Mouse (Mus musculus) embryo, embryonic 11 days (tissue): ENCODE measurements around the gene Adamts7.

ENCODE experiments used
- DNase-seq: peaks from one replicate; pipeline ENCODE4 v3.0.0-alpha.2; 2015

Gene Adamts7

GRCm38 (mm10) chr9:90237232-90238062, 74.6 kb downstream of the Adamts7 start:
- no peak for DNase-seq

- DNase-seq: no peak
Observed at GRCm38 (mm10) chr9:90240560-90240959, 77.7 kb downstream of the Adamts7 start.

GRCm38 (mm10) chr9:90241041-90241440, 78.2 kb downstream of the Adamts7 start:
- DNase-seq: no peak

- no peak for DNase-seq
Observed at GRCm38 (mm10) chr9:90241618-90242017, 78.7 kb downstream of the Adamts7 start.

- DNase-seq: no peak
Observed at GRCm38 (mm10) chr9:90242291-90242690, 79.4 kb downstream of the Adamts7 start.

GRCm38 (mm10) chr9:90242855-90243254, 80.0 kb downstream of the Adamts7 start:
- DNase-seq: no peak

GRCm38 (mm10) chr9:90244301-90245151, 81.7 kb downstream of the Adamts7 start:
- DNase-seq: no peak

DNA sequence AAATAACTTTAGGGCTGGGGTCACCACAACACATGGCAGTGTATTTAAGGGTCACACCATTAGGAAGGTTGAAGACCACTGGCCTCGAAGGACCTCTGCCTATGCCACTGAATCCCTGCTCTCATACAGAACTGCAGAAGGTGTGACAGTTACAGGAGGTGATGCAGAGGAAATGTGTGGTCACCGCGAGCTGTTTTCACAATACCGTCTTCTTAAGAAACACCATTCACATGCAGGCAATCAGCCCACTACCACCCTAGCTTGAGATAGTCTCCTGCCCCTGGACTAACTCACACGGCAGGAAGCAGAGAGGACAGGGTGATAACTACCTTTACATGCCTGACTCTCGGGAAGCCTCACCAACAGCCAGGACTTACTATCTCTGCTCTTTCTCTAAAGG, 82.3 kb downstream of the Adamts7 start:
- no peak for DNase-seq

DNA sequence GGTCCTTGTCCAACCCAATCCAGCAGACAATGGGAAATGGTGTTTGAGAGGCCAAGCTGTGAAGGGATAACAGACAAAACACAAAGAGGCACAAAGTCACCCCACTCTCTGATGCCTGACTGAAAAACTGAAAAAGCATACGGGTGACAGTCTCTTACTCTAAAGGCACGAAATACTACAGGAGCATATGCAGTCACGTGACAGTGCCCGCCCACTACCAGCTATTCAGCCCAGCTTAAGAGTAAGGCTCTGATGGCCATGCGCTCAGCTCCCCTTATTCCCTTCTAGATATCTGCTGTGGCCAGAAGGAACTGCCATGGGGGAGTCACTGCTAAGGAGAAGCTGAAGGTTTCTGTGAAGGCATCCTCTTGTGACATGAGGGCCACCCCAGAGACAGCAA, 82.9 kb downstream of the Adamts7 start:
- DNase-seq: no peak

DNA sequence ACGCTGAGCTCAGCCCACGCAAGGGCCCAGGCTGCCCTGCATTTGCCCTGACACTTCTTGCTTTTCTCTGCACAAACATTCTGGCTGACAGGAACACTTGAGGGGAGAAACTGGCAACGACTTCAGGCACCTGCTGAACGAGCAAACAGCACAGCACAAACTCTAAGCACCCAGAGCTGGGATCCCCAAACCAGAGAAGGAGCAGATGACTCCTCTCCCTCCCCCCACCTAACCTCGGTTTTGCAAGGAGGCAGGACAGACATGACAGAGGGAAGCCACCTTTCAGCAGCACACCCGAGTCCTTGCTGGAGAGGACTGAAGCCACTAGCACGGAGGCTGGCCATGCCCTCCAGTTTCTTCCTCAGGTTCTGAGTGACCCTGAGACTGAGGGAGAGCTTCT, 84.4 kb downstream of the Adamts7 start:
- no peak for DNase-seq

DNA sequence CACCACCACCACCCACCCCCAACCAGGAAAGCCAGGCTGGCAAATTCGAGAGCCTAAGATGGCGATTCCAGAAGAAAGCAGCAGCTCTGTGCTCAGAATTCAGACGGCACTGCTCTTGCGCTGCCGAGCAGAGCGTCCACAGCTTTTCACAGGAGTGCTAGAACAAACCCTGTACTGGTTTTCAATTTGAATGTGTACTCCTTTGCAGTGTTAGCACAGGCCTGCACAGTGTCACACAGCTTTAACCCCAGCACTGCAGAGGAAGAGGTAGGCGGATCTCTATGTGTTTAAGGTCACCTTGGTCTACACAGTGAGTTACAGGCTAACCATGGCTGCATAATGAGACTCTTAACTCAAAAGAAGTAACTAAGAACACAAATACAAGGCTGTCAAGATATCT, 85.5 kb downstream of the Adamts7 start:
- no peak for DNase-seq

- DNase-seq: no peak
Observed at GRCm38 (mm10) chr9:90249036-90249435, 86.2 kb downstream of the Adamts7 start.

DNA sequence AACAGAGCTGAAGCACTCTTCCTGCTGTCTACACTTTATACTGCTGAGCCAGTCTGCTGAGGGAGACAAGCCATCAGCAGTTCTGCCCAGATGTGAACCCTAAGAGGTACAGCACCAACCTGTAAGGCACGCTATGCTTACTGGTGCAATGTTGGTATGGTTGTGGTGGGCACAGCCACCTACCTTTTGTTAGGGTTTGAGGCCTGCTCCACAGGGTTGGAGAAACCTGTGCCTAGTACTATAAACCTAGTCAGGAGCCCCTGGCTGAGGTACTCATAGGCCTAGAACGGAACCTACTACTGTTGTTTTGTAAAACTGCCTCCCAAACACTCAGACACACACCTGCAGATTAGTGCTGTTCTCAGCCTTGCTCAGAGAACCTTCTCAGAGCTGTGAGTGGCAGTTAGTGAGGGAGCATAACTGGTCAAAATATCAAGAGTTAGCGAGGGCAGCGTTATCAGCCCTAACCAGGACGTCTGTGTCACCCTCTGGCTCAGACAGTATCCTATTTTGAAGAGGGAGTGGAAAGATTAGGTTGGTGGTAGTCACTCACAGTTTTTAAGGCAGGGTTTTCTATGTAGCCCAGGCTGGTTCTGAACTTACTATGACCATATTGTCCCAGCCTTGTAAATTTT, 87.4 kb downstream of the Adamts7 start:
- no peak for DNase-seq

DNA sequence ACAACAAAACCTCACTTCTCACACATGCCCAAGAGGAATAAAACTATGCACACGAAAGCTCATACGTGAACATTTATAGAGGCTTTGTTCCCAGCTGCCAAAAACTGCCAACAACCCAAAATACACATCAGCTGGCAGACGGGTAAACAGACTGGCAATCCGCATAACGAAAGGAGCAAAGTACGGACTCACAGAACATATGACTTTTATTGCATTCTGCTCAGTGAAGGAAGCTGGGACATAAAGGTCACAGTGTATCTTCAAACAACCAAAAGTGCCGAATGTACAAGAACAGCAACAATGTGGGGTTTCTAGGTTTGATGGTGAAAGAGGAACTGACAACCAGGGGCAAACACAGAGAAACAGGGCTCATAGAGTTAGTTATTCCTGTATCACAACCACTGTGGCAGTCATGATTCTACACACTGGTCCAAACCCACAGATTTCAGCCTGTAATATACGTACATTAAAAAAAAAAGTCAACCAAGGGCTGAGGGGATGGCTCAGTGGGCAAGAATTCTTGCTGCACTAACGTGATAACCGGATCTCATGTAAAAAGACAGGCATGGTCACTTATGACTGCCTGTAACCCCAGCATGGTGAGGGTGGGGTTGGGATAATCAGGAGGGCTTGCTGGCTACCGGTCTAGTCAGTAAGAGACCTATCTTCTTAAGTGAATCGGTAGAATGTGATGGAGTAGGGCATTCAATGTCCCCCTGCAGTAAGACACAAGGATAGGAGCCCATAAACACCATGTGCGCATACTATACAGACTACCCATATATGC, 88.3 kb downstream of the Adamts7 start:
- DNase-seq: no peak

DNA sequence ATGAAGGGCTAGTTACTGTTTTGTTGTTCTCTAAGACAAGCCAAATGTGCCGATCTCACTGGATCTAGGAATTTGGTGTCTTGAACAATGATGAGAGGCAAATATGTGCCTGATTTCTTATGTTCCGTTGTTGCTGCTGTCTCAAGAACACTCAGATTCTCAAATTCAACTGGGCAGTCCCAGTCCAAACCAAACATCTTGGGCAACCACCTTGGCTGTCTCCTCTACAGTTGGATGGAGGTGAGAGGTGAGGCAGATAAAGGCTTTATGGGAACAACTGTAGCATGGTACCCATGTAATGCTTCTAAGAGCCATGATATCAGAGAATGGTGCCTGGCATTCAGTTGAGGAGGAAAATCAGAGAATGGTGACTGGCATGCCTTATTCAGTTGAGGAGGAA, 90.3 kb downstream of the Adamts7 start:
- DNase-seq: no peak

- no peak for DNase-seq
Observed at GRCm38 (mm10) chr9:90255844-90256405, 93.1 kb downstream of the Adamts7 start.

- no peak for DNase-seq
Observed at GRCm38 (mm10) chr9:90257220-90257619, 94.4 kb downstream of the Adamts7 start.
